Mouse (Mus musculus) right cerebral cortex, postnatal 14 days (tissue): ENCODE results near the gene Cdk5r2.

Source experiments
- DNase-seq: peaks from one replicate; pipeline ENCODE4 v3.0.0; 2022

Gene Cdk5r2

DNA sequence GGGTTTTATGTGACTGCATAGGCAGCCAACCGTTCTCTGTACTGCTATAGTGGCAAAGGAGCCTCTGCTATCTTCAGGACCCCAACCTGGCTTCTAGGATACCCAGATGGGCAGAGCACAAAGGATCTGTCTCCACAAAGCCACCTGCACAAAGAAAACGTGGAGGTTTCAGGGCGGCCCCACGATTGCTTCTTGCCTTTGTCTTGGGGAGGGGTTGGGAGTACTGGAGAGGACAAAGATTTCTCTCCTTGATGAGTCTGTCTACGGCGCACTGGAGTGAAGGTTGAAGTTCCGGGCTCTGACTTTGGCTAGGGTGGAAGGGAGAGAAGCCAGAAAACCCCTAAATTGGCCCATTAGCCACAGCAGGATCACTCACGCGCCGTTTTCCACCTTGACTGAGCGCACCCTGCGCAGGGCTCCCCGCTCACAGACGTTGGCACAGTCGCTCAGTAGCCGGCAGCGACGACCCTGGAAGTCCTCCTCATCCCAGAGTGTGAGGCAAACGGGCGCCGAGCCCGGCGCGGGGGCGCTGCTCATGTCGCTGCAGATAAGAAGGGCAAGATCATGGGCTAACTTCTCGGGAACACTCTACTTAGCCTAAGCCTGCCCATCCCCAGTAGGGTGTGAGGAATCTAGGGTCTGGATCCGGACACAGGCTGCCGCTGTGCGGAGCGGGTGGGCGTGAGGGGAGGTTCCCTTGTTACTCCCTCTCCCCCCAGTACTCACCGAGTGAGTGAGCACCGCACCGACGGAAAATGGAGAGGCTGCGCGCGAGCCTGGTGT lies 37.8 kb downstream of the Cdk5r2 start:
- no peak for DNase-seq

DNA sequence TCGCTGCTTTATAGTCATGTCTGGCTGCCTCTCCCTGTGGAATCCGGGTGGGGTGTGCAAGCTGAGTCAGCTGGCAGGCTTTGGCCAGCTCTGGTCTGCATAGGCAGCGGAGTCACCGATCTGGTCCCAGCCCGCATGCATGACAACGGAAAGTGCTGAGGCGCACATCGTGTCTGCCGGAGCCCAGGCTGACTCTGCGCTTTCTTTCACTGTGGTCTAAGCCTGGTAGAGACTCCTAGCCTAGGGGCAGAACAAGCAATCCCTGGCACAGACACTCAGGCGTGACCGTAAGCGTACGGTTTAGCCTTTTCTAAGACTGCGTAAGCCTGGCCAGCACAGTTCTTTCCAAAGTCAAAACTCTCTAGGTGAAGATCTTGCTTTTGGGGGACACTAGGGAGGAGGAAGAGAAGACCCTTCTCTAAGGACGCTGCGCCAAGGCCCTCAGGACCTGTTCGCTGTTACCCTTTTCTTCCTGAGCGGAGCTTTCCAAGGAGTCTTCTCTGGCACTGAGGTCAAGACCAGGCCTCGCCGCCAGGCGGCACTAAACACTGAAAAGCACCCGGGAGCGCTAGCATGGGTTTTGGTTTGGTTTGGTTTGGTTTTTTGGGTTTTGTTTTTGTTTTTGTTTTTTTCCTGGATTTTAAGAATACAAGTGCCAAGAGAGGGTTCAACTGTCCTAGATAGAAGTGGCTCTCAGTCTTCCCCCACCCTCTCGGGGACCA lies 38.6 kb downstream of the Cdk5r2 start, which contains the start of gene Cryba2:
Cryba2 (minus strand) TSS at position 10 of the 722 bp plus-strand sequence.
- DNase-seq = peak; percentile 56

DNA sequence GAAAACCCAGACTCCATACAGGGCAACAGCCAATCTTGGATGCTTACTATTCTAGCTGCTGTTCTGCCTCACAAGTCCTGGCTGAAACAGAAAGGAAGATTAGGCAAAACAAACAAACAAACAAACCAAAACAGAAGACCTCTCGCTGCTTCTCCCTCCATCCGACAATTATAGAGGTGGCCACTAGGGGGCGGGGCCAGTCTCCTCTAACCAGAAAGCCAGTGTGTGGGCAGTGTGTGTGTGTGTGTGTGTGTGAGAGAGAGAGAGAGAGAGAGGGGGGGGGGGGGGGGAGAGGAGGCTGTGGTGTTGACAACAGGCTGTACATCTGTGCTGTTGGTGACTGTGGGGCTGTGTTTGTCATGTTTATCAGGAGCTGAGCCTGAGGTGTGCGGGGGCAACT lies 40.2 kb downstream of the Cdk5r2 start:
- peak; percentile 74 for DNase-seq

DNA sequence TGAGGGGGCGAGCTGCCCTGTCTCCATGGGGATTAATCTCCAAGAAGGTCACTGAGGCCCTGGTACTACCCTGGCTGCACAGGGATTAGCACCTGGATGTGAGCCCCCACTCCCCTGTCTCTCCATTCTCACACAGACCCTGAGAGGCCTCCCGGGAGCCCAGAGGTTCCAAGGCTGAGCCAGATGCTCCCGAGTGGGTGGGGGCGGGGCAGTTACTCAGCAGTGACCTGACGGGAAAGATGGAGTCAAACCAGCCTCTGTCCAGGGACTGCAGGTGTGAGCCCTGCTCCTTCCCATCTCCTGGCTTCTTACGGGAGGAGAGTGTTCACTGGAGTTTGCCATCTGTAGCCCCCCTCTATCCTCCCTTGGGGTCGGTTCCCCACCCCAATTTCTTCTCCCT lies 43.2 kb downstream of the Cdk5r2 start:
- no peak for DNase-seq

DNA sequence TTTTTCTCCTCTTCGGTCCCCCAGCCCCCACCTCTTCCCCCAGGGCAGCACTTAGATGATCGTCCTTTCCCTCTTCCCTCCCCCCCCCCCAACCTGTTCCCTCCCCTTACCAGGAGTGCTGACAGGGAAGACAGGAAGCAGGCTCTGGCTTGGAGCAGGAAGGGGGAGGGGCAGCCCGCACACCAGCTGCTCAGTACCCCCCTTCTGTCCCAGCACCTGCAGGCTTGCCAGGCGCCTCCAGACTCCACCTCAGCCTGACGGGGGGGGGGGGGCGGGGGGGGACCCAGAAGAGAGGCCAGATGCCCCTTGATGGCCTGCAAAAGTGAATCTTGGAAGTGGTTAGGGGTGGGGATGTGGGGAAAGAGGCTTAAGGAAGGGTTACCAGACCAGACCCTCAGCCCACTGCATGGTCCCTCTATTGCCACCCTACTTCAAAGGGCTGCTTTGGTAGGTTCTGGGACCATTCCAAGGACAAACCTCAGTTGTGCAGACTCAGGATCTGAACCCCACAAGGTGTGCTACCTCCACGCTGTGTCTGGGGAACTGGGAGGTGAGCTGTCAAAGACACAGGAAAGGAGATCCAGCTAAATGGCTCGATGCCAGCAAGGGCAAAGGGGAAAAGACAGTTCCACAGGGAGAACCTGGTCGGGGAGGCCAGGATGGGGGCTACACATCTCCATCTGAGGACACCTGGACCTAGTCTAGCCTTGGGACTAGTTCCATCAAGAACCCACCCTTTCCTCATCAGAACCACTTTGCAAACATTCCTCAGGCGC lies 44.1 kb downstream of the Cdk5r2 start:
- DNase-seq = no peak

DNA sequence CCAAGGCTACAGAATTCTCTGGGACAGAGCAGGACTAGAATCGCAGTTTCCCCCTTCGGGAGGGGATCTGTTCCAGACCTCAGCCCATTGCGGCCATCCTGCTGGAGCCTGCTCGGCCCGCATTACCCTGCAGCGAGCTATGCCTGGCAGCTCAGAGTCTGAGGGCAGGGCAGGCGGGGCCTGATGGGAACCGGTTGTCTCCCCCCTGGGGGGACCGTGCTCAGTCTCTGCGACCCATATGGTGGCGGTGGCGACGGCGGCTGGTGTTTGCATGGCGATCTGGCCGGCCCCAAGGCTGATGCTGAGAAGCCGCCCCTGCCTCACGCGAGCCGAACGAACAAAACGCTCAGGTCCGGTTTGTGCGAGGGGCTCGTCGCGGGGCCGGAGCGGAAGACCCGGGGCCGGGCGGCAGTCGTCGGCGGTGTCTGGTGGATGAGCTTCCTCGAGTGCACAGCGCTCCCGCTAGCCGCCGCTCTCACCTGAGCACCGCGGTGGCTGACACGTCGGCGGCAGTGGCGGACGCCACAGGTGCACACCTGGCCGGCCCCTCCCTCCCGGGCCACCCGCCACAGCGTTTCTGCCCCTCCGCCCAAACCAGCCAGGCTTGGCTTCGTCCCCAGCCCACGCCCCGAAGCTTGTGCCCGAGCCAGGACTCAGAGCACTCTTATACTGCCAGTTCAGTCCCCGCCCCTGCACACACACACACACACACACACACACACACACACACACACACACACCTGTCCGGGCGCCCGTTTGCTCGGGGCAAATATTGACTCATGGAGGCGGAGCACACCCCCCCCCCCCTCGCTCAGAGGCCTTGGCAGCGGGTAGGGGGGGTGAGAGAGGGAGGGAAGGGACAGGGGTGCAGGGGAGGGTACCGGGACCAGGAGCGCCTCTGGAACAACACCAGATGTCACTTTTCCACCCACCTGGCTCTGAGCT lies 45.9 kb downstream of the Cdk5r2 start:
- DNase-seq = no peak

DNA sequence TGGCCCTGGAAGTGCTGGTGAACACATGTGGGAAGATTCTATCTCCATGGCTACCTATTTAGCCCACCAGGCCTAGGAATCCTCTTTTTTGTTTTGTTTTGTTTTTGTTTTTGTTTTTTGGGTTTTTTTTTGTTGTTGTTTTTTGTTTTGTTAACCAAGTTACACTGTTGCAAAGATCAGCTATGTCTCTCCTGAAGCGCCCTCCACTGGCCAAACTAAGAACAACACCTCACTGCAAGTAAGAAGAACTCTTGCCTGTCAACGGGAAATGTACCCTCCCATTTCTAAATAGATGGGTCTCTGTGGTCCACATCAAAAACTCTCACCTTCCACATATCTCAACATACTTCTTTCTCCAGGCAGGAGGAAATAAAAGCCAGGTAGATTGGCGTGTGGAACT lies 47.0 kb downstream of the Cdk5r2 start:
- peak; percentile 81 for DNase-seq

DNA sequence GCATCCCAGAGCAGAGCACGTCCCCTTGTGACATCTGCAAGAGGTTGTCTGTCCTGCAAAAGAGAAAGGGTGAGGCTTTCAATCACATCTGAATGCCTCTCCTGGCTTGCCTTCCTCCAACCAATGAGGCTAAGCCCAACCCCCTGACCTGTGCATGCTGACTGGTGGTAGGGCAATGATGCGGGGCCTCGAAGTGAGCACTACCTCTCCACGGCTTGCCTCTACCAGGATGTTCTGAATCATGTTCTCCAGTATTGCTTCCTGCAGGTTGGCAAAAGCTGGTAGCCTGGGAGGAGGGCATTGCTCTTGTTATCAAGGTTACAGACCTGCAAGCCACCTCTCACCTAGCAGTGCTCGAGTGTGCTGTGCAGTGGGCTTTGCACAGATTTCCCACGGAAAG lies 47.5 kb downstream of the Cdk5r2 start:
- no peak for DNase-seq
